ENCODE assay signal across 8 mouse cellular contexts in the genomic region with DNA sequence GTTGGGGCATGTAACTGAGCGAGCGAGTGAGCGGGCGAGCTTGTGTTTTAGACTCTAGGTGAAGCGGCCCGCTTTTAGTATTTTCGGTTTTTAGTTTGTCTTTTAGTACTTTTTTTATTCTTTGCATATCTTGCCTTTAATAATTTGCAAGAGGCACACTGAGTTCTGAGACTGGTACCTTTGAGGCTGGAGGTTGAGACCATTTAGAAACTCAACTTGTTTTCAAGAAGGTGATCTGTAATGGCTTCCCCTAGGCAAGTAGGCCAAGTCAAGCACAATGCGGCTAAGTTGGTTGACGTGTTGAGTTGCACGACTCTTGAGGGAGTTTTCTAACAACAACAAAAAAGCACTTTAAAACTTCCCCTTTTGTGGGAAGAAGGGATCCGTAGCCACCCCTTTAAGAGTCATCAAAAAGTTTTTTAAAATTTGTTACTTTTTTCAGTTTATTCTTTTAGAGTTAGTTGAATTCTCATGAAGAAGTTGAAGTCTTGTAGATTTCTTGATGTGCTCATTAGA. TPM values are rescaled to one million over a fixed set of nuclear protein-coding genes. Genes with fewer than 3 reads are reported as not detected.
A peak's percentile ranks its signal among the peaks of the same experiment; 100 is the strongest.
DNase-seq lines count a peak whose midpoint lies in the region; ATAC-seq and TF ChIP-seq lines count a peak whose summit lies in the region.

No protein-coding gene starts in this region.

- peak; percentile 41 for DNase-seq in kidney, adult 2 months
- DNase-seq in kidney, adult 8-10 months, result no peak
- DNase-seq in hindbrain, embryonic 11.5 days (ENCODE audit: low spot score), result no peak
- DNase-seq in lung, postnatal 0 days (ENCODE audit: low spot score), result peak; percentile 51
- DNase-seq in adrenal gland, postnatal 36 days, result no peak
- DNase-seq in layer of hippocampus, postnatal 10 days (ENCODE audit: low spot score in 2 of 2), result no peak

- peak overlapping the region; percentile 52 for H3K27ac ChIP-seq in kidney, adult 2 months (ENCODE audit: insufficient read depth, low read depth, low read length)
- H3K27ac ChIP-seq in brown adipose tissue, adult 24 weeks (replicated peaks; ENCODE audit: low read depth, low read length), result peak overlapping the region; percentile 55
- peak overlapping the region; percentile 91 for H3K27ac ChIP-seq in hindbrain, embryonic 11.5 days (ENCODE audit: low read depth, low read length)
- peak overlapping the region; percentile 98 for H3K27ac ChIP-seq in lung, postnatal 0 days (ENCODE audit: low read length)
- peak overlapping the region; percentile 96 for H3K27ac ChIP-seq in stomach, embryonic 16.5 days (ENCODE audit: low read length)

- 3% methylated on average over 11 of the region's 11 CpGs for WGBS in kidney, adult 2 months
- WGBS in hindbrain, embryonic 11.5 days, result 3% methylated on average over 11 of the region's 11 CpGs
- WGBS in lung, postnatal 0 days, result 4% methylated on average over 11 of the region's 11 CpGs
- 2% methylated on average over 11 of the region's 11 CpGs for WGBS in stomach, embryonic 16.5 days

- H3K9me3 ChIP-seq in hindbrain, embryonic 11.5 days (ENCODE audit: control insufficient read depth, low read length), result no peaks in the 10 kb centered on the region
- H3K9me3 ChIP-seq in lung, postnatal 0 days (ENCODE audit: low read length), result no peaks in the 10 kb centered on the region
- no peaks in the 10 kb centered on the region for H3K9me3 ChIP-seq in stomach, embryonic 16.5 days (replicated peaks; ENCODE audit: control insufficient read depth, low read length)

- peaks cover 2% of the 10 kb centered on the region; the same call in 1 of the 2 replicates for H3K36me3 ChIP-seq in kidney, adult 2 months (ENCODE audit: control insufficient read depth, insufficient read depth, low read length)
- H3K36me3 ChIP-seq in hindbrain, embryonic 11.5 days (ENCODE audit: control insufficient read depth, insufficient read depth, low read length), result no peaks in the 10 kb centered on the region
- H3K36me3 ChIP-seq in lung, postnatal 0 days (ENCODE audit: insufficient read depth, low read length), result peaks cover 3% of the 10 kb centered on the region; the same call in 1 of the 2 replicates
- H3K36me3 ChIP-seq in stomach, embryonic 16.5 days (ENCODE audit: control insufficient read depth, insufficient read depth, low read length), result peaks cover 13% of the 10 kb centered on the region

- ATAC-seq in hindbrain, embryonic 11.5 days (ENCODE audit: low FRiP score), result no peak
- no peak for ATAC-seq in lung, postnatal 0 days
- ATAC-seq in stomach, embryonic 16.5 days (ENCODE audit: insufficient read depth, low FRiP score), result no peak

- TF ChIP-seq EP300 in lung, postnatal 0 days (IDR thresholded peaks at IDR 0.05), result no peak

- TF ChIP-seq CTCF in kidney, adult 2 months (conservative IDR thresholded peaks at IDR 0.05; ENCODE audit: insufficient read depth, insufficient read length, low read depth, low read length), result no peak
- no peak for TF ChIP-seq CTCF in lung, postnatal 0 days (IDR thresholded peaks at IDR 0.05)

- H3K9ac ChIP-seq in hindbrain, embryonic 11.5 days (ENCODE audit: low read depth, low read length), result peak overlapping the region; percentile 90
- peak overlapping the region; percentile 82 for H3K9ac ChIP-seq in lung, postnatal 0 days (replicated peaks; ENCODE audit: low read depth)
- peak overlapping the region; percentile 95 for H3K9ac ChIP-seq in stomach, embryonic 16.5 days (ENCODE audit: low read length)

- H3K4me3 ChIP-seq in kidney, adult 2 months (ENCODE audit: insufficient read depth, low read depth, low read length), result peak overlapping the region; percentile 70
- H3K4me3 ChIP-seq in brown adipose tissue, adult 24 weeks (ENCODE audit: insufficient read depth, low read depth, low read length), result peak overlapping the region; percentile 94
- H3K4me3 ChIP-seq in hindbrain, embryonic 11.5 days (ENCODE audit: low read depth, low read length), result peak overlapping the region; percentile 98
- H3K4me3 ChIP-seq in lung, postnatal 0 days (ENCODE audit: low read depth, low read length), result peak overlapping the region; percentile 94
- H3K4me3 ChIP-seq in stomach, embryonic 16.5 days (replicated peaks; ENCODE audit: low read length), result peak overlapping the region; percentile 84

- H3K27me3 ChIP-seq in kidney, adult 2 months (replicated peaks; ENCODE audit: control insufficient read depth, insufficient read depth, low read length), result no peaks in the 10 kb centered on the region
- H3K27me3 ChIP-seq in hindbrain, embryonic 11.5 days (ENCODE audit: control insufficient read depth, insufficient read depth, low read length), result peaks cover 5% of the 10 kb centered on the region; the same call in 1 of the 2 replicates
- H3K27me3 ChIP-seq in lung, postnatal 0 days (replicated peaks; ENCODE audit: insufficient read depth, low read length), result no peaks in the 10 kb centered on the region
- no peaks in the 10 kb centered on the region for H3K27me3 ChIP-seq in stomach, embryonic 16.5 days (ENCODE audit: control insufficient read depth, insufficient read depth, low read length)

- peaks cover 6% of the 10 kb centered on the region for H3K4me1 ChIP-seq in kidney, adult 2 months (ENCODE audit: control insufficient read depth, insufficient read depth, low read length)
- peaks cover 5% of the 10 kb centered on the region for H3K4me1 ChIP-seq in brown adipose tissue, adult 24 weeks (ENCODE audit: control insufficient read depth, insufficient read depth, insufficient read length, low read length)
- H3K4me1 ChIP-seq in hindbrain, embryonic 11.5 days (replicated peaks; ENCODE audit: control insufficient read depth, insufficient read depth, low read length), result no peaks in the 10 kb centered on the region
- peaks cover 5% of the 10 kb centered on the region; the same call in 1 of the 2 replicates for H3K4me1 ChIP-seq in lung, postnatal 0 days (ENCODE audit: insufficient read depth, low read depth, low read length)
- peaks cover 7% of the 10 kb centered on the region; the same call in 1 of the 2 replicates for H3K4me1 ChIP-seq in stomach, embryonic 16.5 days (ENCODE audit: control insufficient read depth, insufficient read depth, low read length)

- peak overlapping the region; percentile 81 for H3K4me2 ChIP-seq in hindbrain, embryonic 11.5 days (replicated peaks; ENCODE audit: low read depth, low read length)
- peak overlapping the region; percentile 71 for H3K4me2 ChIP-seq in lung, postnatal 0 days (replicated peaks; ENCODE audit: low read depth, low read length)
- peak overlapping the region; percentile 72 for H3K4me2 ChIP-seq in stomach, embryonic 16.5 days (ENCODE audit: low read depth, low read length)

- TF ChIP-seq POLR2A in kidney, adult 2 months (IDR thresholded peaks at IDR 0.05; ENCODE audit: low read depth, low read length), result no peak

RNA-seq across cellular contexts. Expression of a gene that starts 1.7 kb away (rescaled TPM):
- polyA plus RNA-seq in kidney, adult 2 months (2012; rRNA removed), result 7.3 and 8.3 TPM in 2 replicates
- 7.0 TPM in 2 replicates for polyA plus RNA-seq in brown adipose tissue, adult 24 weeks (2012; ENCODE audit: insufficient read depth, insufficient read length, missing spikeins)
- 23.8 and 24.5 TPM in 2 replicates for polyA plus RNA-seq in hindbrain, embryonic 11.5 days (2014; fragmentation: Nextera tagmentation; extraction: Ambion mirVana)
- 20.4 and 23.5 TPM in 2 replicates for polyA plus RNA-seq in lung, postnatal 0 days (2015; fragmentation: Nextera tagmentation; extraction: Ambion mirVana)
- 21.3 and 22.5 TPM in 2 replicates for polyA plus RNA-seq in stomach, embryonic 16.5 days (2015; fragmentation: Nextera tagmentation; extraction: Ambion mirVana)
- total RNA-seq in adrenal gland, postnatal 36 days (2021), result 10 to 100 TPM; 24.8 to 26.8 TPM
- total RNA-seq in layer of hippocampus, postnatal 10 days (2021), result 1 to 10 TPM; 6.0 to 6.1 TPM

RNA-seq across cellular contexts. Expression of a gene that starts 42.9 kb away (rescaled TPM):
- 15.1 and 17.7 TPM in 2 replicates for polyA plus RNA-seq in kidney, adult 2 months (2012; rRNA removed)
- 22.2 and 29.5 TPM in 2 replicates for polyA plus RNA-seq in brown adipose tissue, adult 24 weeks (2012; ENCODE audit: insufficient read depth, insufficient read length, missing spikeins)
- 32.0 and 32.5 TPM in 2 replicates for polyA plus RNA-seq in hindbrain, embryonic 11.5 days (2014; fragmentation: Nextera tagmentation; extraction: Ambion mirVana)
- polyA plus RNA-seq in lung, postnatal 0 days (2015; fragmentation: Nextera tagmentation; extraction: Ambion mirVana), result 11.6 and 13.6 TPM in 2 replicates
- 23.2 TPM in 2 replicates for polyA plus RNA-seq in stomach, embryonic 16.5 days (2015; fragmentation: Nextera tagmentation; extraction: Ambion mirVana)
- 10 to 100 TPM; 26.0 to 30.0 TPM for total RNA-seq in adrenal gland, postnatal 36 days (2021)
- total RNA-seq in layer of hippocampus, postnatal 10 days (2021), result 10 to 100 TPM; 24.3 to 29.0 TPM

RNA-seq across cellular contexts. Expression of a gene that starts 43.0 kb away (rescaled TPM):
- polyA plus RNA-seq in kidney, adult 2 months (2012; rRNA removed), result 15.7 and 32.2 TPM in 2 replicates
- polyA plus RNA-seq in brown adipose tissue, adult 24 weeks (2012; ENCODE audit: insufficient read depth, insufficient read length, missing spikeins), result 25.0 and 43.6 TPM in 2 replicates
- polyA plus RNA-seq in hindbrain, embryonic 11.5 days (2014; fragmentation: Nextera tagmentation; extraction: Ambion mirVana), result 86.8 and 106 TPM in 2 replicates
- polyA plus RNA-seq in lung, postnatal 0 days (2015; fragmentation: Nextera tagmentation; extraction: Ambion mirVana), result 23.6 and 26.2 TPM in 2 replicates
- 51.1 and 52.8 TPM in 2 replicates for polyA plus RNA-seq in stomach, embryonic 16.5 days (2015; fragmentation: Nextera tagmentation; extraction: Ambion mirVana)
- total RNA-seq in adrenal gland, postnatal 36 days (2021), result 10 to 100 TPM; 55.9 to 93.4 TPM
- 10 to 100 TPM; 51.8 to 54.2 TPM for total RNA-seq in layer of hippocampus, postnatal 10 days (2021)

RNA-seq across cellular contexts. Expression of a gene that starts 55.7 kb away (rescaled TPM):
- polyA plus RNA-seq in kidney, adult 2 months (2012; rRNA removed), result 0.23 and 0.68 TPM in 2 replicates
- not detected in 2 replicates for polyA plus RNA-seq in brown adipose tissue, adult 24 weeks (2012; ENCODE audit: insufficient read depth, insufficient read length, missing spikeins)
- polyA plus RNA-seq in hindbrain, embryonic 11.5 days (2014; fragmentation: Nextera tagmentation; extraction: Ambion mirVana), result 0.77 and 2.5 TPM in 2 replicates
- polyA plus RNA-seq in lung, postnatal 0 days (2015; fragmentation: Nextera tagmentation; extraction: Ambion mirVana), result 5.2 and 8.5 TPM in 2 replicates
- polyA plus RNA-seq in stomach, embryonic 16.5 days (2015; fragmentation: Nextera tagmentation; extraction: Ambion mirVana), result 1.3 and 3.2 TPM in 2 replicates
- under 1 TPM in 1 of 2 experiments, not detected in 1; 0.49 TPM for total RNA-seq in adrenal gland, postnatal 36 days (2021)
- not detected for total RNA-seq in layer of hippocampus, postnatal 10 days (2021)

Comparison
In these comparisons a context has a peak if more than half of its experiments do, and no peak if none do; other contexts are left out.
1. DNase-seq: peak in kidney, adult 2 months (single experiment) and lung, postnatal 0 days (single experiment); none in kidney, adult 8-10 months (0 of 2), hindbrain, embryonic 11.5 days (single experiment), adrenal gland, postnatal 36 days (0 of 2) and layer of hippocampus, postnatal 10 days (0 of 2).
2. Peak in every context shown above with its lines, with median percentiles within 50 percentile points of each other: H3K27ac ChIP-seq, H3K4me3 ChIP-seq, H3K4me2 ChIP-seq and H3K9ac ChIP-seq.